Mouse (Mus musculus) stomach, postnatal 0 days (tissue): ENCODE measurements at regions not wholly inside any gene's neighbourhood (a gene's known extent, or its start where the extent isn't known, plus 50 kb on each side); places are given as distances from the start of the nearest gene placed in this dataset.

ENCODE experiments used
- ATAC-seq: fragments of 200-750 bp; cut with Nextera tagmentation; 2 replicates; pipeline ENCODE4 v1.8.0; 2017; ENCODE audit not compliant: low FRiP score, low TSS enrichment
- DNase-seq: peaks from one replicate; pipeline ENCODE4 v3.0.0-alpha.2; 2016; ENCODE audit warnings: low spot score
- H3K27ac ChIP-seq: fragments of 300-500 bp; sonication (generic); replicated peaks from 2 replicates; pipeline ENCODE4 v1.5.1; 2014; ENCODE audit warnings: mild to moderate bottlenecking, control low read depth
- H3K27me3 ChIP-seq: fragments of 300-500 bp; sonication (generic); 2 replicates; pipeline ENCODE4 v1.6.1; 2014; ENCODE audit warnings: low read length; ENCODE audit not compliant: control insufficient read depth, insufficient read depth
- H3K36me3 ChIP-seq: fragments of 300-500 bp; sonication (generic); 2 replicates; pipeline ENCODE4 v1.6.1; 2014; ENCODE audit warnings: low read length, mixed read lengths; ENCODE audit not compliant: control insufficient read depth, insufficient read depth
- H3K4me1 ChIP-seq: fragments of 300-500 bp; sonication (generic); replicated peaks from 2 replicates; pipeline ENCODE4 v1.6.1; 2014; ENCODE audit warnings: antibody characterized with exemption; ENCODE audit not compliant: control insufficient read depth, insufficient read depth
- H3K4me2 ChIP-seq: fragments of 300-500 bp; sonication (generic); replicated peaks from 2 replicates; pipeline ENCODE4 v1.6.1; 2014; ENCODE audit warnings: low read depth, mild to moderate bottlenecking, control low read depth, moderate library complexity
- H3K4me3 ChIP-seq: fragments of 300-500 bp; sonication (generic); 2 replicates; pipeline ENCODE4 v1.5.1; 2014; ENCODE audit warnings: low read depth, low read length, control low read depth
- H3K9ac ChIP-seq: fragments of 300-500 bp; sonication (generic); 2 replicates; pipeline ENCODE4 v1.6.1; 2014; ENCODE audit warnings: mild to moderate bottlenecking, low read length, control low read depth, mixed read lengths
- H3K9me3 ChIP-seq: fragments of 300-500 bp; sonication (generic); 2 replicates; pipeline ENCODE4 v1.6.1; 2016; ENCODE audit warnings: low read length; ENCODE audit not compliant: control insufficient read depth
- CTCF ChIP-seq: IDR thresholded peaks from 2 replicates; pipeline ENCODE4 v1.5.1; 2016; ENCODE audit warnings: antibody characterized with exemption, low read depth, mild to moderate bottlenecking, moderate library complexity
- EP300 ChIP-seq: optimal IDR thresholded peaks from 2 replicates; pipeline ENCODE3; 2016; ENCODE audit warnings: antibody characterized with exemption
- WGBS: fragments of 180-500 bp; shearing (Covaris S2); extraction: QIAGEN DNeasy Blood & Tissue Kit; methylation state at CpG from one replicate; pipeline ENCODE4 v1.1.7; 2014; 5-methylcytosine and 5-hydroxymethylcytosine counted together

GRCm38 (mm10) chr4:47608673-47609072 lies 134.2 kb downstream of the Sec61b start:
- no peaks in the 10 kb centered on the region for H3K36me3 ChIP-seq
- no peak for DNase-seq
- H3K9ac ChIP-seq, result no peak overlapping the region
- no peak overlapping the region for H3K4me2 ChIP-seq
- ATAC-seq, result no peak
- H3K9me3 ChIP-seq, result no peaks in the 10 kb centered on the region
- TF ChIP-seq EP300 (no peak), CTCF (no peak)
- 51% methylated on average over 5 of the region's 5 CpGs for WGBS
- H3K27me3 ChIP-seq, result no peaks in the 10 kb centered on the region
- no peak overlapping the region for H3K4me3 ChIP-seq
- H3K27ac ChIP-seq, result no peak overlapping the region
- no peaks in the 10 kb centered on the region for H3K4me1 ChIP-seq

GRCm38 (mm10) chr4:47610913-47611312 lies 136.5 kb downstream of the Sec61b start:
- Histone ChIP-seq H3K4me1 (no peaks in the 10 kb centered on the region), H3K36me3 (no peaks in the 10 kb centered on the region)
- 26% methylated on average over 5 of the region's 5 CpGs for WGBS

GRCm38 (mm10) chr4:47616525-47616924 lies 142.1 kb downstream of the Sec61b start:
- 84% methylated on average over 3 of the region's 3 CpGs for WGBS
- H3K4me3 ChIP-seq, result no peak overlapping the region
- no peak overlapping the region for H3K27ac ChIP-seq
- no peaks in the 10 kb centered on the region for H3K27me3 ChIP-seq
- H3K36me3 ChIP-seq, result no peaks in the 10 kb centered on the region
- no peak for TF ChIP-seq CTCF
- TF ChIP-seq EP300, result no peak
- DNase-seq, result no peak
- no peaks in the 10 kb centered on the region for H3K9me3 ChIP-seq
- H3K4me1 ChIP-seq, result no peaks in the 10 kb centered on the region
- ATAC-seq, result no peak
- H3K4me2 ChIP-seq, result no peak overlapping the region
- no peak overlapping the region for H3K9ac ChIP-seq

More at GRCm38 (mm10) chr4:47610913-47611312, 136.5 kb downstream of the Sec61b start:
- H3K9me3 ChIP-seq, result no peaks in the 10 kb centered on the region
- no peak overlapping the region for H3K4me3 ChIP-seq
- no peak overlapping the region for H3K27ac ChIP-seq
- TF ChIP-seq CTCF (no peak), EP300 (no peak)
- no peak overlapping the region for H3K9ac ChIP-seq
- H3K27me3 ChIP-seq, result no peaks in the 10 kb centered on the region
- ATAC-seq (no peak), DNase-seq (no peak)
- H3K4me2 ChIP-seq, result no peak overlapping the region

GRCm38 (mm10) chr4:47620700-47621099 lies 146.2 kb downstream of the Sec61b start:
- WGBS, result 73% methylated on average over 3 of the region's 3 CpGs
- H3K27me3 ChIP-seq, result no peaks in the 10 kb centered on the region
- H3K36me3 ChIP-seq, result no peaks in the 10 kb centered on the region
- H3K4me3 ChIP-seq, result no peak overlapping the region
- no peak for DNase-seq
- no peaks in the 10 kb centered on the region for H3K4me1 ChIP-seq
- H3K27ac ChIP-seq, result no peak overlapping the region
- H3K9me3 ChIP-seq, result no peaks in the 10 kb centered on the region
- H3K9ac ChIP-seq, result no peak overlapping the region
- ATAC-seq, result no peak
- no peak for TF ChIP-seq CTCF
- TF ChIP-seq EP300, result no peak
- no peak overlapping the region for H3K4me2 ChIP-seq

- DNase-seq, result no peak
- no peak for ATAC-seq
- Histone ChIP-seq H3K36me3 (no peaks in the 10 kb centered on the region), H3K4me1 (no peaks in the 10 kb centered on the region), H3K9ac (no peak overlapping the region), H3K4me2 (no peak overlapping the region), H3K27ac (no peak overlapping the region), H3K9me3 (no peaks in the 10 kb centered on the region), H3K4me3 (no peak overlapping the region), H3K27me3 (no peaks in the 10 kb centered on the region)
- WGBS, result 81% methylated on average over 13 of the region's 13 CpGs
- TF ChIP-seq CTCF, result no peak
- no peak for TF ChIP-seq EP300
These were observed 148.6 kb downstream of the Sec61b start for GRCm38 (mm10) chr4:47622851-47623743.

- no peaks in the 10 kb centered on the region for H3K36me3 ChIP-seq
- H3K9me3 ChIP-seq, result no peaks in the 10 kb centered on the region
- no peak overlapping the region for H3K4me3 ChIP-seq
- no peaks in the 10 kb centered on the region for H3K4me1 ChIP-seq
- ATAC-seq (no peak), DNase-seq (no peak)
- no peak overlapping the region for H3K27ac ChIP-seq
- TF ChIP-seq EP300 (no peak), CTCF (no peak)
- no peaks in the 10 kb centered on the region for H3K27me3 ChIP-seq
- H3K4me2 ChIP-seq, result no peak overlapping the region
- no peak overlapping the region for H3K9ac ChIP-seq
- WGBS, result 57% methylated on average over 8 of the region's 8 CpGs
These were observed 155.5 kb downstream of the Sec61b start for GRCm38 (mm10) chr4:47630006-47630405.
